Mouse (Mus musculus) cerebellum, adult 2 months (tissue): ENCODE measurements around the gene Bcl11b. TPM values are rescaled to one million over a fixed set of nuclear protein-coding genes. Genes with fewer than 3 reads are reported as not detected.

Experiments used
- DNase-seq, 2 experiments: peaks; one replicate each; pipeline ENCODE4 v3.0.0; 2021
- H3K27ac ChIP-seq: fragments of 200-500 bp; 2 replicates; pipeline ENCODE4 v1.5.1; 2012; ENCODE audit warnings: low read length, control low read depth, inconsistent platforms; ENCODE audit not compliant: insufficient read depth
- H3K27me3 ChIP-seq: fragments of 200-500 bp; 2 replicates; pipeline ENCODE4 v1.6.1; 2012; ENCODE audit warnings: inconsistent platforms, mild to moderate bottlenecking, low read length, moderate library complexity; ENCODE audit not compliant: control insufficient read depth, insufficient read depth
- H3K4me1 ChIP-seq: fragments of 200-500 bp; 2 replicates; pipeline ENCODE4 v1.6.1; 2011; ENCODE audit warnings: low read length; ENCODE audit not compliant: control insufficient read depth, insufficient read depth
- H3K4me3 ChIP-seq: fragments of 200-500 bp; replicated peaks from 2 replicates; pipeline ENCODE3; 2011; ENCODE audit warnings: mild to moderate bottlenecking, low read depth, low read length, control low read depth; ENCODE audit not compliant: insufficient read depth
- CTCF ChIP-seq: fragments of 200-500 bp; IDR thresholded peaks from 2 replicates; pipeline ENCODE4 v1.5.1; 2011; ENCODE audit warnings: low read depth, mild to moderate bottlenecking, control low read depth, low read length, moderate library complexity, borderline replicate concordance; ENCODE audit not compliant: insufficient read depth
- POLR2A ChIP-seq: fragments of 200-500 bp; IDR thresholded peaks from 2 replicates; pipeline ENCODE4 v1.6.1; 2011; ENCODE audit warnings: low read length, control low read depth, borderline replicate concordance; ENCODE audit not compliant: insufficient read depth
- WGBS: fragments of 180-500 bp; shearing (Covaris S2); methylation state at CpG from one replicate; pipeline ENCODE4 v1.1.7; 2018; 5-methylcytosine and 5-hydroxymethylcytosine counted together
- polyA plus RNA-seq: library from polyadenylated mRNA; depleted of rRNA; stranded (reverse); fragments of >200 nt; gene quantifications from 2 replicates; pipeline ENCODE4 v1.2.3, GENCODE M21; 2012

Bcl11b gene
- polyA plus RNA-seq, 1 experiment = 2.5 TPM

- TF ChIP-seq CTCF = no peak
- no peak for TF ChIP-seq POLR2A
- WGBS = 92% methylated on average over 6 of the region's 6 CpGs
- no peaks in the 10 kb centered on the region for H3K27me3 ChIP-seq
- no peak overlapping the region for H3K27ac ChIP-seq
- no peak overlapping the region for H3K4me3 ChIP-seq
- no peak for DNase-seq
- no peaks in the 10 kb centered on the region for H3K4me1 ChIP-seq
Observed at GRCm38 (mm10) chr12:107996216-107996615, 7.2 kb downstream of the Bcl11b start.

DNA sequence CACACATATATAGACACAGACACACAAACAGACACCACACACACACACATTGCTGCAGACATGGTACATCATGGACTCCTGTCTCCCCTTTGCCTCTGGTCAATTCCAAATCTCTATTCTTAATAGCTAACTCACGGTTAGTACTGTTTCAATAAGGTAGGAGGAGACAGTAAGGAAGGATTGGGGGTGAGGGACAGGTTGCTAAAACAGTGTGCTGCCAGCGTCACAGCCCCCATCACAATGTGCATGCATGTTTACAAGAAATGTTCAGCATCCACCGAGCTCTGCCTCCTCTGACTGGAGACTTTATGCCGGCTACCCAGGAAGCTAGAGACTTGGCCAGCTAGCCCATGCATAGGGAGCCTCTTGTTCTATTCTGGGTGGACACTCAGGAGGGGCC is 9.0 kb downstream of the Bcl11b start:
- no peak for DNase-seq
- TF ChIP-seq CTCF (no peak), POLR2A (no peak)
- H3K27me3 ChIP-seq = no peaks in the 10 kb centered on the region
- H3K27ac ChIP-seq = no peak overlapping the region
- no peaks in the 10 kb centered on the region for H3K4me1 ChIP-seq
- H3K4me3 ChIP-seq = no peak overlapping the region
- 49% methylated on average over 4 of the region's 4 CpGs for WGBS

- Histone ChIP-seq H3K27me3 (no peaks in the 10 kb centered on the region), H3K4me3 (no peak overlapping the region), H3K4me1 (no peaks in the 10 kb centered on the region), H3K27ac (no peak overlapping the region)
- no peak for TF ChIP-seq POLR2A
- TF ChIP-seq CTCF = no peak
- 89% methylated on average over 4 of the region's 4 CpGs for WGBS
- DNase-seq = no peak
Observed at GRCm38 (mm10) chr12:107993029-107993428, 10.4 kb downstream of the Bcl11b start.

GRCm38 (mm10) chr12:107991191-107991590 is 12.2 kb downstream of the Bcl11b start:
- H3K4me3 ChIP-seq = no peak overlapping the region
- no peak overlapping the region for H3K27ac ChIP-seq
- DNase-seq = no peak
- 81% methylated on average over 11 of the region's 11 CpGs for WGBS
- TF ChIP-seq CTCF = no peak
- TF ChIP-seq POLR2A = no peak
- H3K4me1 ChIP-seq = no peaks in the 10 kb centered on the region
- no peaks in the 10 kb centered on the region for H3K27me3 ChIP-seq

- no peak for DNase-seq
- no peaks in the 10 kb centered on the region for H3K4me1 ChIP-seq
- peaks cover 1% of the 10 kb centered on the region; the same call in 1 of the 2 replicates for H3K27me3 ChIP-seq
- H3K27ac ChIP-seq = no peak overlapping the region
- WGBS = 70% methylated on average over 8 of the region's 8 CpGs
- TF ChIP-seq POLR2A = no peak
- no peak for TF ChIP-seq CTCF
- H3K4me3 ChIP-seq = no peak overlapping the region
Observed at GRCm38 (mm10) chr12:107983211-107983610, 20.2 kb downstream of the Bcl11b start.

DNA sequence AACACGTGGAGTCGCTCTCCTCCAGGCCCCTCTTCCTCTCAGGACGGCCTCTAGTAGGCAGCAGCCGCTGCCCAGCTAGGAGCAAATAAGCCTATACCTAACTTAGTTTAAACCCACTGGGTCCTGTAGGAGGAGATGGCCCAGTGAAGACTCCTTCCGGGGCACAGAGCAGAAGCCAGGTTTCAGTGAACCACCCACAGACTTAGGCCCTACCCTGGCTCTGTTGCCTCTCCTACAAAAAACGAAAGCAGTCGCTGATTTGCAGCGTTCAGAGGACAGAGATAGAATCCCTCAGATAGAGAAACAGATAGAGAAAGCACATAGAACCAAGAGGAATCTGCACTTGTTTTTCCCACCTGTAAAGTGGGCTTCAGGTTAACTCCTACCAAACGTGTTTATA is 21.1 kb downstream of the Bcl11b start:
- H3K4me3 ChIP-seq = no peak overlapping the region
- peaks cover 1% of the 10 kb centered on the region; the same call in 1 of the 2 replicates for H3K27me3 ChIP-seq
- DNase-seq = no peak
- H3K4me1 ChIP-seq = no peaks in the 10 kb centered on the region
- H3K27ac ChIP-seq = no peak overlapping the region
- TF ChIP-seq CTCF = no peak
- no peak for TF ChIP-seq POLR2A
- WGBS = 92% methylated on average over 9 of the region's 9 CpGs

- no peak for DNase-seq
- Histone ChIP-seq H3K27me3 (peaks cover 1% of the 10 kb centered on the region; the same call in 1 of the 2 replicates), H3K27ac (no peak overlapping the region), H3K4me3 (no peak overlapping the region), H3K4me1 (peaks cover 5% of the 10 kb centered on the region)
- TF ChIP-seq CTCF (no peak), POLR2A (no peak)
- WGBS = 84% methylated on average over 6 of the region's 6 CpGs
Observed at GRCm38 (mm10) chr12:107981231-107981630, 22.2 kb downstream of the Bcl11b start.

DNA sequence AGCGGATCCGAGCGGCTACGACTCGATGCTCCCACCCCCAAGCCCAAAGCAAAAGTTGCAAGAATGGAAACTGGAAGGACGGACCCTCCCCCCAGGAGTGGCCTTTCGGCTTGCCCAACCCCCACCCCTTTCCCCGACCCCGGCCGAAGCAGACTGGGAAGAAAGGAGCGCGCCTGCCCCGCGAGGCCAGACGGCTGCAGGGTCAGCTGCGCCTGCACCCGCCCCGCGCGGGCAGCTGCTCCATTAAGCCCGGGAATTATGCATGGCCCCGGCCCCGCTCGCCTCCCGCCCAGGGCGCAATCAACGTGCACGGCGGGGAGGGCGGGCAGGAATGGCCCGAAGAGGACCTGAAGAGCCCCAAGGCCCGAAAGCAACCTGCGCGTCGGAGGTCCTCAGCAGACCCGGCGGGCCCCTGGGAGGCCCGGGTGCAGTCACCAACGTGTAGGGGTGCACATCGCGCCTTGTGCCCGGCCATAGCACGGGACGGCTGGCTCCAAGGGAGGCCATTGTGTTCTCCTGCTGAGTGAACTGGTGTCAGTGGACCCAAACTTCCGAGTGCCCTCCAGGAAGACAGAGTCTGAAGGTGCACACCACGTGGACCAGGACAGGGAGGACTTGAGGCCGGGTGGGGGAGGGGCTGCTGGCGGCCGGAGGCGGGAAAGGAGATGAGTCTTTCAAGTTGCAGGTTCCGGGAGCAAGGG is 23.0 kb downstream of the Bcl11b start:
- H3K27ac ChIP-seq = no peak overlapping the region
- H3K27me3 ChIP-seq = peaks cover 1% of the 10 kb centered on the region; the same call in 1 of the 2 replicates
- no peak overlapping the region for H3K4me3 ChIP-seq
- no peak for TF ChIP-seq CTCF
- TF ChIP-seq POLR2A = no peak
- DNase-seq = no peak
- H3K4me1 ChIP-seq = peaks cover 6% of the 10 kb centered on the region
- 3% methylated on average over 50 of the region's 51 CpGs for WGBS
